Mouse (Mus musculus) myocyte (in vitro differentiated cells): ENCODE results near the gene Dph3.

ENCODE experiments used
- MAX ChIP-seq: IDR thresholded peaks from one replicate; pipeline ENCODE4 v1.6.1; 2011; ENCODE audit warnings: low read depth, mild to moderate bottlenecking, control low read depth
- POLR2A ChIP-seq: IDR thresholded peaks from one replicate; pipeline ENCODE4 v1.6.1; 2011; ENCODE audit warnings: low read depth, mild to moderate bottlenecking, control low read depth, moderate library complexity; ENCODE audit not compliant: insufficient read length
- POLR2AphosphoS2 ChIP-seq: IDR thresholded peaks from one replicate; pipeline ENCODE4 v1.6.1; 2011; ENCODE audit warnings: low read depth, control low read depth; ENCODE audit not compliant: insufficient read length
- SRF ChIP-seq: IDR thresholded peaks from one replicate; pipeline ENCODE4 v1.6.1; 2011; ENCODE audit warnings: low read depth; ENCODE audit not compliant: control insufficient read depth, insufficient read length
- USF1 ChIP-seq: IDR thresholded peaks from one replicate; pipeline ENCODE4 v1.6.1; 2011; ENCODE audit warnings: low read depth, mild to moderate bottlenecking, control low read depth, moderate library complexity

DNA sequence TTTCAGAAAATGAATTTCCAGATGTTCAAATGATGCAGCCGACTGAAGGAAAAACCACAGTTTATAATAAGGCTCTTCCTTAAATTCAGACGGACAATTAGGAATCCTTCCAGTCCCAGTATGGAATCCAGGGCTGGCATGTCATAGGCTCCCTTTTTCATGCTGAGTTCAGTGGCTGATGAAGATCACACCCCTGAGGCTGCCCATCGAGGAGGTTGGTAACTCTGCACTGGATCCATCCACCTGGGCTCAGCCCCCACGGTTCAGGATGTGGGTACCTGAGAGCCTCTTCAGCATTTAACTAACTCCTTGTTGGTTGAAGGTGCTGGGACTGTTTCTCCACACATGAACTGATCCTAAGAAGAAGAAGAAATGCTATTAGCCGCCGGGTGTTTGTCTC, 2.6 kb downstream of the Dph3 start:
- TF ChIP-seq POLR2AphosphoS2, result no peak
- TF ChIP-seq POLR2A, result no peak
- no peak for TF ChIP-seq MAX
- no peak for TF ChIP-seq USF1
- TF ChIP-seq SRF, result no peak
